Mouse (Mus musculus): ENCODE measurements at regions not wholly inside any gene's neighbourhood (a gene's known extent, or its start where the extent isn't known, plus 50 kb on each side); places are given as distances from the start of the nearest gene placed in this dataset.

DNA sequence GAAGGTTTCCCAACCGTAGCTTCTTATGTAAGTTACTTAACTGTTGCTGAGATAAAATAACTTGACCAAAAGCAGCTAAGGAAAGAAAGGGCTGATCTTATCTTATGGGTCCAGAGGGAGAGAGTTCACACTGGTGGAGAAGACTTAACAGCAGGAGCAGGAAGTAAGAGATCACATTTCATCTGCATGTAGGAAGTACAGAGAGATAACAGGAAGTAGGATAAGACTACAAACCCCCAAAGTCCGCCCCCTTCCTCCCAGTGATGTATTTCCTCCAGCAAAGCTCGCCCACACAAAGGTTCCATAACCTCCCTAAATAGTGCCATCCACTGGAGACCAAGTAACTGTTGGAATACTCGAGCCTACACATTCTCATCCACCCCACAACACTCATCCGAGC is 79.2 kb upstream of the Tbc1d5 start:
- DNase-seq (ENCODE audit: low spot score): no peak

DNA sequence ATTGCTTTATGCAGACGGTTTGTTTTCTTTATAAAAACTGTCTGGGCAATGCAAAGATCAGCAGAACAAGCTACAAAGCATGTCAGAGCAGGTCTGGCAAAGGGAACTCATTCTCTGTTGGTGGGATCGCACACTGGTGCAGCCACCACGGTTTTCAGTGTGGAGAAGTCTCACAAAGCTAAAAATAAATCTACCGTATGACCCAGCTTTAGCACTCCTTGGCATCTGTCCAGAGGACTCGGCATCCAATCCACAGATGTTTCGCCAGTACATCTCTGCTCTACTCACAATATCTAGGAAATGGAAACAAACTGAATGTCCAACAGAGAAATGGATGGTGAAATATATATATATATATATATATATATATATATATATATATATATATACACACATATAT is 69.4 kb upstream of the Tbc1d5 start:
- DNase-seq (ENCODE audit: low spot score): no peak

GRCm38 (mm10) chr17:51246038-51246437 is 66.9 kb upstream of the Tbc1d5 start:
- no peak for DNase-seq (ENCODE audit: low spot score)

- no peak for DNase-seq (ENCODE audit: low spot score)
These were observed 61.3 kb upstream of the Tbc1d5 start for GRCm38 (mm10) chr17:51240360-51240993.

DNA sequence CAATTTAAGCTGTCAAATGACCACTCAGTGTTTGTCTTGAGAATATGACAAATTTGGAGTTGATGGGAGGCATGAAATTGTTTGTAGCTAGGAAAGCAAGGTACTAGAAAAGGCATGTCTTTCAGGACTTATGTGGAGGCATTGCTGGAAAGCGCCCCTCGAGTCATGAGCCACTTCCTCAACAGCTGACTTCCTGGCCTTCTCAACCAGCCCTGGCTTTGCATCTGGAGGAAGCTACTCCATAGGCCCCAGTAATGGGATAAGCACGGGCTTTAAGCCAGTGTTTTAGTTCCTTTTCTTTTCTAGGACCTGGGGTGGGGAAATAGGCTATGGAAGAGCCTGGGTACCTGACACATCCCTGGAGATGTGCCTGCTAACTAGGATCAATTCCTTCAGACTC is 60.3 kb upstream of the Tbc1d5 start:
- DNase-seq (ENCODE audit: low spot score): no peak
